Mouse (Mus musculus): ENCODE data around the gene Emilin2.

Emilin2 gene

DNA sequence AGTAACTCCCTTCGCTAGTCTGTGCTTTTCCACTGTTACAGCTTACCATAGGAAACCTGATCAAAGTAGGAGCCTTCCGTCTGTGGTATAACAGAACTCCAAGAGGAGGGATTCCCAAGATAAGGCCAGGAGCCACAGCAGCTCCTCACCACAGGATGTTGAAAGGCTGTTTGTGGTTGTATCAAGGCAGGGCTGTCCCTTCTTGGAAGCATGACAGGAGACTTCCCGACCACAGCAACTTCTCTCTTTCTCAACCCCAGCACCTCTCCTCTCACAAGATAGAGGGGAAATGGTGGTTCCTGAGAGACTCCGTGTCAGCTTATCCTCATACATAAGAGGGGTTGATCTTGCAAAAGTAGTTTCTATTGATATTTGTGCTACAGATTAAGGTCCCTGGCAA, 47.0 kb downstream of the Emilin2 start:
- no peak for DNase-seq (ENCODE audit: low spot score)

DNA sequence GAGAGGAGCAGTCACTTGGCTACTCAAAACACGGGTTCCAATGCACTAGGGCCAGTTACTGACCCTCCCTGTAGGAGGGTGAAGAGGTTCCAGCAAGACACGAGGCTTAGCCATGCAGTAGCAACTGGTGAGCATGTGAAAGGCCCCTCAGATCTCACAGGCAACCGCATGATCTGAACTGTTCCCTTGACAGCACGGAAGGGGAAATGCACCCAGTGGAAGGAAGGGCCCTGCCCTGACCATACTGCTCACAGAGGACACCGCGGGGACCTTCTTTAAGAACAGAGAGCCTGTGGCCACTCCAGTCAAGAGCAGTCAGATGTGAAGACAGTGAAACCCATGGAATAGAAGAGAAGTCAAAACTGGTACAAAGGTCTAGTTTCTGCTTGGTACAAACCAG, 48.6 kb downstream of the Emilin2 start:
- no peak for DNase-seq (ENCODE audit: low spot score)

DNA sequence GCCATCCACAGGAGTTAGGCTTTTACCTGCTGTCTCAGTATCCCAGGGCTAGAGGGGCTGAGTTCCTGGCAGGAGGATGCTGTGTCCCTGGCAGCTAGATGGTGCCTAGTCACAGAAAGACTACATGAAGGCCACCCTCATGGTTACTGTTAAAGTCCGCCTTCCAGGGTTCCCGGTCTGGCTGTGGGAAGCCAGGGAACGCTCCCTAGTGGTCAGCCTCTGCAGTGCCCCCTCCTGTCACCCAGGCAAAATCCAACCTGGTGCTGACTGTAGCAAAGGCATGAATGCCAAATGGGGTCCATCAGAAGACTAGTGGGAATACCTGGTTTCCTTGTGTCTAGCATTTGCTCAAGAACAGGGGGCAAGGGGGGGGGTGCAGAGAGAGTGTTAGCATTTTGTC, 51.1 kb downstream of the Emilin2 start:
- no peak for DNase-seq (ENCODE audit: low spot score)

DNA sequence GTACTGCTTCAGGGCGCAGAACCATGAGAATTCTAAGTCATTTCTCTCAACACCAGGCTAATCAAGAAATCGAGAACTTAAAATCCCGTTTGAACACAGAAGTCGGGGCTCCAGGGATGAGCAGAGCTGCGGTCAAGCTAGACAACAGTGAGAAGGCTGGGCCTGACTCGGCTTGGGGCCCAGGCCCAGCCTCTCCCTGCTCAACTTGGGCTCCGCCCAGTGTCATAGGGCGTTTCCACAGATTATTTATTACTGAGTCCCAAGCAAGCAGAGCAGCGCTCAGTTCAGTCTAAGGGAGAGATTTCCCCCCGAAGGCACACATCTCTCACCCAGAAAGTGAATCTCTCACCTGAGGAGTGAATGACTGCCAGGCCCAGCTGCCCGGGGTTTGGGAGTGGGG, 52.1 kb downstream of the Emilin2 start:
- peak; percentile 43 for DNase-seq (ENCODE audit: low spot score)

DNA sequence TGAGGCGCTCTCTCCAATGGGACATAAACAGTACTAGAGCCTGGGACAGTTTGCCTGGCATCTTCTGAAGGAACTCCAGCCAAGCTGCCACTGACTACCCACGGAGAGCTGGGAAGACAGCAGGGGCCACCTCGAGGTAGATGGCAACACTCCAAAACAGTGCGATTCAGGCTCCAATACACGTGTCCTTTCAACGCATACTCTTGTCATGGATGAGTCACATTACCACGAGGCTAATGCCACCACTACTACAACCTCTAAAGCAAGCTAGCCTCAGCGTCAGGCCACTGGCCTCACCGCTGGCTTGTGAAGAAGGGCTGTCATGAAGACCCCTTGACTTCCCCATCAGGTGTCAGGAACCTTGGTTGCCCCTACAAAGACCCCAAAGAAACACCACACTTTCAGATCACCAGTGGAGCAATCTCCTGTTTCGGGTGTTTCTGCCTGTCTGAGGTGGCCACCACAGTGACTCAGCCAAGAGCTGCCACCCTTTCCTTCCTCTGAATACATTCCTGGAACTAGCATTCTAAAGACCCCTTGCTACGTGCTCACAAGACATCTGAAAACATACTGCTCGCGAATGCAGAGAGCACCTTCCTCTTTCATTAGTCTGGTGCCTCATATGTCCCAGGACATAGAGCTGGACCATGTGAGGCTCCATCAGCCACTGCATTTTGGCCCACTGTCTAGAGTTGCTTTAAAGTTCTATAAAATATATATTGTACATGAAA, 54.8 kb downstream of the Emilin2 start:
- no peak for DNase-seq (ENCODE audit: low spot score)

DNA sequence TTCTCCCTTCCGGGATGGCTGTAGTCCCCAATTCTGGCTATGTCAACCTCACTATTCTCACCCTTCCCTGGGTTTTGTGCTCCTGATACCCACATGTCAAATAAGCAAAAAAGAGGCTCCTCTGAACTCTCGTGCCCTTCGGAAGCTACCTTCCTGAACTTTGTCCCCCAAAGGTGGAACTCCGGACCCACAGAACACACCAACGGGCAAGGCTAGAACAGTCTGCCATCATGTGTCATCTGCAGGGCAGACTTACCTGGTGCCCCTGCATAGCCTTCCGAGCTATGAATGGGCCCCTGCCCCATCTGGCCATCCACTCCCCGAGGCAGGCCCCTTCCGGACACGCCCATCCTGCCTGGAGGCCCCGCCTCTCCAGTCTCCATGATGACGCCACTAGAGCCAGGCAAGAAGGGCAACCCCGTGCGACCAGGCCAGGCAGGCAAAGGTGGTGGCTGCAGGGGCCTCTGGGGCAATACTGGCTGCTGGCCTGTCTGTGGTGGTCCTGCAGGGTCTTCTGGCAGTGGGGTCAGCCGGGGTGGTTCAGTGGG, 55.6 kb downstream of the Emilin2 start:
- peak; percentile 27 for DNase-seq (ENCODE audit: low spot score)

DNA sequence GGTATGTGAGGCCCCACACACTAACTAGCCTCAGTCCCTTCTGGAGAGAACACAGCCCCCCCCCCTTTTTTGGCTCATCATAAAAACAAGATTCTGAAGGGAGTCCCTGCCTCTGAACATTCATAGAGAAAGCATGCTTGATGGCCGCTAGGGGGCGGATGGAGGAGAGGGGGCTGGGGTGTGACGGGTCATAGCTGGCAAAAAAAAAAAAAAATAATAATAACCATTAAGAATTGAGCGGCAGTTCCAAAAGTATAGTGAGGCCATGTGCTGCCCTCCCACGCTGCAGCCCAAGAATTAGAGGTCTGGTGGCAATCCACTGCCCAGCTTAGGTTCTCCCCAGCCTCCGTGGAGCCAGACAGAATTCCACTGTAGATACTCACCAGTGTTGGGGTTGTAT, 57.0 kb downstream of the Emilin2 start:
- no peak for DNase-seq (ENCODE audit: low spot score)

DNA sequence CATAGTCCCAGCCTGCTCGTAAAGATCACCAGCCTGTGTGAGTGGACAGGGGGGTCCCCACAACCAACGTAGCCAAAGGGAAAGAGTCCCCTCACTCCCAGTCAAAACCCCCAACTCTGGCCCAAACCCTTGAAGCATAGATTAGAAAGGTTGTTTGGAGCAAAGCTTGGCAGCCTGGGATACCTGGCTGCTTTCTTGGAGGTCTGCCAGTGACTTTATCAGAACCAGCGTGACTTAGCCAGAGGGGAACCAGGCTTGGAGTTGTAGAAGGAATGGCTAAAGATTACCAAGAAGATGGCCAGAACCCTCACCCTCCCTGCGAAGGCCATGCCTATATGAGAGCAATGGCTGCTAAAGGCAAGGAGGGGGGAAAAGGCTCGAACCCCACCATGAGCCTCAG, 57.7 kb downstream of the Emilin2 start:
- DNase-seq (ENCODE audit: low spot score), result no peak

DNA sequence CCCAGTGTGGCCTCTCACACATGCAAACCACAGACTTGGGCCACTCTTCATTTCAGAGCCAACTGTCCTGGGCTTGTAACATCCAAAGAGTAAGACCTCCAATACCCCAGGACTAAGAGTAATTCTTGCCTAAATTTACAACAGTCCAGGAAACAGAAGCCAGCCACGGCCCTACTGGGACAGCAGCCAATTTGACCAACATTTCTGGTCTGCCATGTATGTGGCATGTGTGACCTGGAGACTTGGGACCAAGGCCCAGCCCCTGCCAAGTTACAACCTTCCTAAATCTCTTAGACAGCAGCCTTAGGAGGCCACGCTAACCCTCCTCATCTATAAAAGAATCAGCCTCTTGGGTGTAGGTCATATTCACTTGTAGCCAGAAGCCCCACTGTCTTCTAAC, 58.4 kb downstream of the Emilin2 start:
- DNase-seq (ENCODE audit: low spot score), result no peak

DNA sequence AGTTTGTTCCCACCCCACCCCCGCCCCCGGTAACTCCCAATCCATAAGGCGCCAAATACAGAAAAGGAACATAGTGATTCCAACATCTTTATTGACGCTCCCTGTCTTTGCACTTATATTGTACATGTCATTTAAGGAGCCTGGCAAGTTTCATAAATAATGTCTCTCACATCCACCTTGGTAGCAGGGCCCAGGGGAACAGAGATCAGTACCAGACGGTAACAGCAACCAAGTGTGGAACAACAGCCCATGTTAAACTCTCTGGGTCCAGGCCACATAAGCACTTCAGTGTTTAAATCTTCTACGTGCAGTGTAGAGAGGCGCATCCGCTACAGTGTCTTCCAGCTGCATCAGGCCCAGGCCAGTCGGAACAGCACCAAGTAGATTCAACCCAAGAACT, 59.7 kb downstream of the Emilin2 start:
- DNase-seq (ENCODE audit: low spot score), result no peak

DNA sequence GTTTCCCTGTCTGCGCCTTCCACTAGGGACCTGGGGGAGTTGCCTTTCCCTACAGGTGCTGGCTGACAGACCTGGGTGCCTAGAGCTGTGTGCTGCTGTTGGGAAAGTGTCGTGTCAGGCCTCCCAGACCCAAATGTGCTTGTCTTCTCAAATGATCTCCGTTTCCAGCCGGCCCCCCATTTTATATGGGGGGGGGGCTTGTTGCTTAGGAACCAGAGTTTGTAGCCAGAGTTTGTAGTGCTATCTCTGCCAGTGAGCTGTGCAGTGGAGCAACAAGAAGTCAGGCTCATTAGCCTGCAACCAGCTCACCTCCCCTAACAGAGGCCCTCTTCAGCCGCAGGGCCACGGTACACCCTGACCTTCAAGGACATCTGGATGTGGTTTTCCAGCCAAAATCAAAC, 60.2 kb downstream of the Emilin2 start:
- DNase-seq (ENCODE audit: low spot score), result no peak

DNA sequence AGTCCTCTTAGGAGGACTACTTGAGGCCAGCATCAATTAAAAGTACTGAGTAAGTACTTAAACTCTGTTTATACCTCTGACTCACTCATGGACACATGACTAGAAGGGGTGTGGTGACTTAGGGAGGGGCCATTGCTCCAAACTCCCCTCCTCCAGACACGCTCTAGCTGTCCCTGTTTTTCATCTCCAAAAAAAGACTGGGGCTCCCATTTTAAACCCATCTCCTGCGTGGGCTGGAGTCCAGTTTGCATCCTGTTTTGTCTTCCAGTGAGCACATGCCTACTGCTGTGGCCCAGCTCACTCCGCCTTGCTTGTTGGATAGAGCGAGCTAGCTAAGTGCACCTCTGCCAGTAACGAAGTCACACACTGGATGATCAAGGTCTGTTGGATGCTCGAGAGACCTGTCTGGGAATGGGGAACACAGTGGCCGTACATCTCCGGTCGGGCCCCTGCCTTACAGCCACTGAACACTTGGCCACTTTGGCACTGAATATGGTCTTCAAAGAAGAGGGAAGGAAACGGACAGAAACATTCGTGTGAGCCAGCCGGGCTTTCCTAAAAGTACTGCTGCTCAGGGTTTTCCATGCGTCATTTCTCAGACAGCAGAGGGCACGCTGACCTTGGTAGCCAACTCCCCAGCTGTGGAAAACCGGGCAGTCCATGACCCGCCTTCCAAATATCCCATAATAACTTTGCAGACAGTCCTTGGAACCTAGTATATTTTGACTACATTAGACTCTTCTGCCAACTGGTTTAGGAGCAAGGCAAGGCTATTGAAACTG, 60.8 kb downstream of the Emilin2 start:
- DNase-seq (ENCODE audit: low spot score), result no peak

DNA sequence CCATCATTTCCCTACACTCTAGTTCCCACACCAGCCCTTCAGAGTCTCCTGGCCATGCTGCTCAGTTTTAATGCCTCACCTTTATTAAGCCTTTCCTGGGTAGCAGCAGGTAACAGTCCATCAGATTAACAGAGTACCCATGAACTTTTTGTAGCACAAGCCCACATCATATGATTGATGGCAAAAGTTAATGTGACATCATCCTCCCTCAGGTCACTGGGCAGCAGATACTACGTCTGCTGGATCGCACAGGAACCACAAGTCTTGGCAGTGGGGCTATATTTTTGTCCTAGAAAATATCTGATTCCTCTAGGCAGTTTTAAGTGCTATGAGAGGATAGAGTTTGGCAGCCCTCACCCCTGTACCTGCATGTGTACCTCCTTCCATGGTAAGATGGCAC, 61.7 kb downstream of the Emilin2 start:
- no peak for DNase-seq (ENCODE audit: low spot score)

DNA sequence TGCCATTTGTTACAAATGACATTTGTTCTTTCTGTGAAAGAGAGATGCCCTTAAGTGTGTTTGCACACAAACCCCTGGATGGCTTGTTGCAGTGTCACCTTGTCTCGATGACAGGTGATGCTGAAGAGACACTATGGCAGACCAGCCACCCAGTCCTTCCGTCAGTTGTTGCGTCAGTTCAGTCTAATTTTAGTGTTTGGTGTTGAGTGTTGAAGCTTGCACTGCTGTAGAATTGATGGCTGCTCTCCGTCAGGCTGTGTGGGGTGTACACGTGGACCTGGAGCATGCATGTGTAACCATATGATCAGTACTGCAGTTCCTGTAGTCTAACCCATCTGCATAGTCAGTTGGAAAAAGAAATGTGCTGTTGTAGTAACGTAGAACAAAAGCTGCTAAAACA, 62.8 kb downstream of the Emilin2 start:
- DNase-seq (ENCODE audit: low spot score), result no peak

DNA sequence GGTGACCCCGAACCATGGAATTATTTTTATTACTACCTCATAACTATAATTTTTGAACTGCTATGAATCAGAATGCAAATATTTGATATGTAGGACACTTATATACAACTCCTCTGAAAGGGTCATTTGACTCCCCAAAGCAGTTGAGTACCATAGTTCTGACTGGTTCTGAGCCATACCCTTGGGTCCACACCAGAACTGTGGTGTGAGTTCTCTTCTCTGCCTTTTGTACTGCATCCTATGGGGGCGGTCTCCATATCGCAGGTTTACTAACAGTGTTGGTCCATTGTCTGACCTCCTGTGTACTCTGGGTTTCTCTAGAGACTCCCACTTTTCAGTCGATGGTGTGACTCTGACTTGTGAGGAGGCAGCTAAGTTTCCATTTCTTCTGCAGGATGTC, 65.8 kb downstream of the Emilin2 start:
- no peak for DNase-seq (ENCODE audit: low spot score)

DNA sequence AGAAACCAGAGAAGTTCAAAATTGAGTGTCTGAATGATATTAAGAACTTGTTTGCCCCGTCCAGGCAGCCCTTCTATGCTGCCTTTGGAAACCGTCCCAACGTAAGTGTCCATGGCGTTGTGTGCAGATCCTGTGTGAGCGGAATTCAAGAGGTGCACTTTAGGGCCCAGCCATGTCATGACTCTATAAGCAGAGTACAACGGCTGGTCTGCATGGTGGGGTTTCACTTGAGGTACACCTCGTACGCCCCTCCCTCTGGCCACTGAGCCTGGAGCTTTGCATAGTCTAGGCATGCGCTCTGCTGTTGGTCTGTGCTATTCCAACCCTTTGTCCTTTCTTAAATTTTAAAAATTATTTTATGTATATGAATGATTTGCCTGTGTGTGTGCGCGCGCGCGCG, 66.6 kb downstream of the Emilin2 start:
- no peak for DNase-seq (ENCODE audit: low spot score)

DNA sequence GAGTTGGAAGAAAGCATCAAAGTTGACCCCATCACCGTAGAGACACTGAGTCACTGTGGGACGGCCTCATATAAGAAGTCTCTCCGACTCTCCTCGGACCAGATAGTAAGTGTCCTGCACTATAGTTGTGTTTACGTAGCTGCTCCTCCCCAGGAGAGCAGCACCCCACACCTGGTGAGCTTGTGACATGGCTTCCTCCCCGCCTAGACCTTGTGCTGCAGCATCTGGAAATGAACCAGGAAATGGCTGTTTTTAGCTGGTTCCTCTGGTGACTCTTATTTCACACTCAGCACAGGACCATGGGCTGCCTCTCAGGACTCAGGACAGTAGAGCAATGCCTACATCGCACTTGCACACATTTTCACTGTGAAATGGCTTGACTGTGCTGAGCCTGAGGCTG, 69.1 kb downstream of the Emilin2 start:
- no peak for DNase-seq (ENCODE audit: low spot score)

DNA sequence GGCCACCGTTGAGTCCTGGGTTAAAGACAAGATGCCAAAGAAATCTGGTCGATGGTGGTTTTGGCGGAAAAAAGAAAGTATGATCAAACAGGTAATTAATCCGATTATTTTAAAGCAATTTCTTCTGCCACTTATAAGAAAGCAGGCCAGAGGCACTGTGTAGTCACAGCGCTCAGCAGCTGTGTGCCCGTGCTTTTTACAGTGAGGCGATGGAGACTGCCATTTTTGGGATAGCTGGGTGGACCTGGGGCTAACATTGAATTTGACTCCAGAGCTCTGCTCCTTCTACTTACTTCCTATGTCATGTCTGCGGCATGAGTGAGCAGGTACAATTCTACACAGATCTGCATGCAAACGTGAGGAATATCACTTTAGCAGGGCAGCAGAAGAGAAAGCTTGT, 71.0 kb downstream of the Emilin2 start:
- DNase-seq (ENCODE audit: low spot score), result no peak

DNA sequence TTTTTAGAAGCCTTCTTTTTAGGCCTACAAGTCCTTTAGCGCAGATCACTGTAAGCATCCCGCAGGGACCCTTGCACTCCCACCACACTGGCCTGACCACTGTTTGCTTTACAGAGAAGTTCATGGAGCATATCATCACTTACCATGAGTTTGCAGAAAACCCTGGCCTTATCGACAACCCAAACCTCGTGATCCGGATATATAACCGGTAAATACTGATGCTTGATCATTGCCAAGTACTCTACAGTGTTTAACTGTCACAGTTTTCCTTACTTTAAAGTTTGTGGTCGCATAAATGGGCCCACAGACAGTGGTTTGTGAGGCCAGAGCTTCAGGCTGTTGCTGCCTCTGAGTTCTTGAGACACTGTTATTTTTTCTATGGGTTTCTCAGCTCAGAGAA, 73.3 kb downstream of the Emilin2 start:
- DNase-seq (ENCODE audit: low spot score), result no peak

DNA sequence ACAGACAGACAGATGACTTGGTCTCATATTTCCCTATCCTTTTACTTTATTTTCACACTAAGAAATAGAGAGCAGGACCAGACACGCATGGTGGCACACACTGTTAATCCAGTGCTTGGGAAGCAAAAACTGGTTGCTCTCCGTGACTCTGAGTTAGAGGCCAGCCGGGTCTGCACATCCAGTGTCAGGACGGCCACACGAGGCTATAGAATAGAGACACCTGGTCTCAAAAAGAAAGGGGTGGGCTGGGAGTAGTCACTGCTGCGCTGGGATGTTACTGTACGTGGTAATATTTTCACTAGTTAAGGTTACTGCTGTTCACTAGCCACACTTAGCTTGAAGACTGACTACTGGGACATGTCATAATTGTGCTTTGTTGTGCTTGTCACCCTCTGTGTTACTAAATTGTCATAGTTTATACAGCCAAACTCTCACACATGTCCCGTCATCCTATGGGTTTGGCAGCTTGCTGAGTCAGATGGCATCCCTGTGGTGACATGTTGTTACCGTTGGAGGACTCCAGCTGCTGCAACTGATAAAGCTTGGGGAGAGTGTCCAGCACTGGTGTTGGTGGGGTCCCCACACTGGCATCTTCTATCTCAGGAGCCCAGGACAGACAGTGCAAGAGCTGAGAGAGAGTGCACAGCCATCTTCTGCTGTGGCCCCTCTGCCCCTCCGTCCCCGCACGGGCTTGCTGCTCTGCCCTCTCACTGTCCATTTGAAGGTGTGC, 76.4 kb downstream of the Emilin2 start:
- peak; percentile 37 for DNase-seq (ENCODE audit: low spot score)

DNA sequence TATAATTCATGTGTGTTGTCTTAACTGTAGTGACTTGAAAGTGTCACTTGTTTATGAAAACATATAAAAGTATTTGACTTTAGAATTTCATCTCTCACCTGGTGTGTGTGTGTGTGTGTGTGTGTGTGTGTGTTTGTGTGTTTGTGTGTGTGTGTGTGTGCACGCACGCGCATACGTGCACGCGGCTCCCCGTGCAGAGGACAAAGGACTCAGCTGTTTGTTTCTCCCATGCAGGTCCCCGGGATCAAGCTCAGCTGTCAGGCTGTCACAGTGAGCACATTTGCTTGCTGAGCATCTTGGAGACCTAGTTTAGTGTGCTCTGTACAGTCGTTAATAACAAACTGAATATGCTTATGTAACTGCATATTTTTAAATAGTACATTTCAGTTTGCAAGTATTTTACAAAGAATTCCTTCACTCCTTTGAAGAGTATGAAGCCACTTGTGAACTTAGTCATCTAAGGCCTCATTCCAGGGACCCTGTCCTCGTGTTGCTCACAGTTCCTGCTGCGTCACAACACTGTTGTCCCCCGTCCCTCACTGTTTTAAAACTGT, 77.7 kb downstream of the Emilin2 start:
- DNase-seq (ENCODE audit: low spot score), result no peak

DNA sequence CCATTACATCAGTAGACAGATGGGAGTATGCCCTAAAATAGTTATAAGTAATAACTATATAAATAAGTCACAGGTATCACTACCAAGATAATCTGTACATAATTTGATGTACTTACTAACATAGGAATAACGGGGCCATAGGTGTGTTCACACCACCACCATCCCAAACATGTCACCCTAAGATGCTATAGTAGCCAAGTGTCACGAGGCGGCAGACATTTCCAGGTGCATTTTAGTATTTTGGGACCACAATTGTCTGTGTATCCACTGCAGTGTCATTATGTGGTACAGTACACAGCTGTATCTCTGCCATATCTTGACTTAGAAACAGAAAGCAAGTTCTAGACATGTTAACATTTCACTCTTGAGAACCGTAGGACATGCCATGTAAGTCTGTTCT, 78.6 kb downstream of the Emilin2 start:
- DNase-seq (ENCODE audit: low spot score), result no peak

DNA sequence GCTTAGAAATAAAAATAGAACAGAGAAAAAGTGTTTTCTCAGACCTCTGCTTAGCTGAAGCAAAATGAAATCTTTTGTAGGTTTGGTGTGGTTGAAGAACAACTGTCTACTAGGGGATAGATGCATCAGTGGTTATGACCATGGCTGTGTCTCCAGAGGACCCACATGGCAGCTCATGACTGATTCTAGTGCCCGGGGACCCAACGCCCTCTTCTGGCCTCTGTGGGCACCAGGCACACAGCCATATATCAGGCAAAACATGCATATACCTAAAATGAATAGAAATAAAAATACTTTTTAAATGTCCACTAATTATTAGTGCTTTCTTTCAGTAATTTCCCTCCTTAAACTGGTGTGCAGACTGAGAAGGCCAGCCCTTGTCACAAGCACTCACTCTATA, 79.8 kb downstream of the Emilin2 start:
- no peak for DNase-seq (ENCODE audit: low spot score)
